Mouse (Mus musculus) CH12F3 (cell line): Measurements from ENCODE around the gene Tceal7.
"Not testable (repeated sequence)": the region's sequence is repeated elsewhere in the genome, so short reads cannot be mapped to it uniquely, and the experiment has no call there.

Experiments used
- in situ Hi-C: fragments of 300-500 bp; cut with MboI; formaldehyde crosslinking; loops from 2 replicates; pipeline ENCODE4 v1.14.3; 2020; ENCODE audit warnings: low sequenced_read_pairs

Tceal7 gene

GRCm38 (mm10) chrX:136214729-136215677, at the start of gene Tceal7, which contains the start of gene Bex1:
Tceal7 (plus strand) TSS chrX:136214779.
Bex1 (minus strand) TSS chrX:136215513.
- in situ Hi-C loops, result not testable (repeated sequence)

- in situ Hi-C loops, result no loop called here
Observed at GRCm38 (mm10) chrX:136170625-136171024, 44.0 kb upstream of the Tceal7 start.

DNA sequence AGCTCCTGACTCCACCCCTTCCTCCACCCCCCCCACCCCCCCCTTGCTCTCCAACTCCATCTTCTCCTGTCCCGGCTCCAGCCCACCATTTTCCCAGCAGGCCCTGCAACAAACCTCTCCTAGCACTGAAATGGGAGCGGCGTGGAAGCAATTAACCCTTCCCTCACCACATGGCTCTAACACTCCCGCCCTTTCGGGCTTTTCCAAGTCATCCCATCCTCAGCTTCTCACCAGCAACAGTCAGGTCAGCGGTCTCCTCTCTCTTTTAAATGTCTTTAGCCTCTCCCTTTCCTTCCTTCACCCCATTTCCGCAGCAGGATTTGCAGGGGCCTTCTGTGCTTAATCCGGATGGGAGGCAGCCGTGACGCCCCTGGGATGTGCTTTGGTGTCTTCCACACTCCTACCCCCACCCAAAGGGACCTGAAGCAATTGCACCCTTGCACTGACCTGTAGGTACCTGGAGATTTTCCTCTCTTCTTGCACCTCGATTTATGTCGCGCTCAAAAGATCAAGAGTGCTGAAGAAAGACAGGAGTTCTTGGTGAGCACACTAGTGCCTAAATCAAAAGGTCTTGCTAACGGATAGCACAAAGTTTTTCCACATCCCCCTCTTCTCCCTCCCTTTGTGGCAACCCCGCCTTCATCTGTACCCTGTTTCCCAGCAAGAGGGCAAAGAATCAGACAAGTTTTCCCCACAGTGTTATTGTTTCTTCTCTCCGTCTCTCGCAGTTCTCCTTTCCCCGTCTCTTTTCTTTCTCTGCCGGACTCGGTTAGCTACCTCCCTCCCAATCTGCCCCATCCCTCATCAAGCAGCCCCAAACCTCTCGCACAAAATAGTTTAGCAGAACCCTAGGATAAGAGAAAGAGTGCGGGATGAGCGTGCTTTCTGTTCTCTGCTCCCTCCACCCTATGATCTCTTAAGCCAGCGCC, 43.1 kb upstream of the Tceal7 start:
- in situ Hi-C loops, result no loop called here

DNA sequence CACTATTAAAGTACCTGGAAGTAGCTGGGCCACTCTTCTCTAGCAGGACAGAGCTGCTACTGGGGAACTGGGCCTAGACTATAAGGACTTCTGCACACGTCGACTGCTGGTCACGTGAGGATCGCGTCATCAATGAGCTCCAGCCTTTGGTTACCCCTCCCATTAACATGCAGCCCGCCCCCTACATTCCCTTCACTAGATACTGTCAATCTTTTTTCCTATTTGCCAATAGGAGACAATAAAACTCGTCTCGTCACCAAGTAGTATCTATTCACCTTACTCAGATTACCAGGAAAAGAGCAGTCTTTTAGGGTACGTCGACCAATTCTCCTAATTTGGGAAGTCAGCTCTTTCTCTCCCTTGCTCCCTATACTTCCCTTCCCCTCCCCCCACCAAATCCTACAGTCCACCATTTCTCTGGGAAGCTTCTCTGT, 42.4 kb upstream of the Tceal7 start, which contains the start of gene Tceal8:
Gene Tceal8 (minus strand): TSS at position 225 of the 434 bp plus-strand sequence.
- in situ Hi-C loops, result no loop called here

DNA sequence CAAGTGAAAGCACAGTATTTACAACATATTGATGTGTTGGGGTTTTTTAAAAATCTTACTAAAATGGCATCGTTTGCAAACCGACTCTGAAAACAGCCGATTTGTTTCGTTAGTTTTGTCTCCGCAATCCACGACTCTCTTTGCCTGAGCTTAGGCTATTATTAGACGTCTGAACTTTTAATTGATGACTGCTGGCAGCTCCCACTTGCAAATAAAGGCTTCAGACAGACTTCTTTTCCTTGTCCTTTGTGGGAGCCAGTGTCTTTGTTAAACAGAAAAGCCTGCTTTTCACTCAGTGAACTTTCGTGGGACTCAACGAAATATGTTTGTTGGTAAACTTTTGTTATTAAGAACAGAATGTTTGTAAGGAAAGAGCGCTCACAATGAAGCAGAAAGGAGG, 41.8 kb upstream of the Tceal7 start:
- in situ Hi-C loops, result no loop called here

GRCm38 (mm10) chrX:136180897-136181553, 33.6 kb upstream of the Tceal7 start:
- in situ Hi-C loops, result no loop called here

DNA sequence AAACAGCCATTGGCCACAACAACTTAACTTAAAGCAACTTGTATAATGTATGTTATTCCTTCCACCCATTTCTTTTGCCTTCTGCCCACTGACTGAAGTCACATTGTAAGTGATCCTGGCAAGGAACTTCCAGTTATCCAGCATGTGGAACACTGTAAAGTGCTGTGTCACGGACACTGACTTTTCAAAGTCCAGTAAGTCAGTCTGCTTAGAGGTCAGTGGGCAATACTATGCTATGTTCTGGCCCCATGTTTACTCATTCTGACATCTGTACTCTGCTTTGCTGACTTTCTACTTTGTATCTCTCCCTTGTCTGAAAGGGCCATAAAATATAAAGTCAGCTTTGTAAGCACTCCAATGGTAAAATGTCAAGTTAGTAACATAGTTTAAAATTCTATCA, 31.5 kb upstream of the Tceal7 start:
- in situ Hi-C loops, result no loop called here

DNA sequence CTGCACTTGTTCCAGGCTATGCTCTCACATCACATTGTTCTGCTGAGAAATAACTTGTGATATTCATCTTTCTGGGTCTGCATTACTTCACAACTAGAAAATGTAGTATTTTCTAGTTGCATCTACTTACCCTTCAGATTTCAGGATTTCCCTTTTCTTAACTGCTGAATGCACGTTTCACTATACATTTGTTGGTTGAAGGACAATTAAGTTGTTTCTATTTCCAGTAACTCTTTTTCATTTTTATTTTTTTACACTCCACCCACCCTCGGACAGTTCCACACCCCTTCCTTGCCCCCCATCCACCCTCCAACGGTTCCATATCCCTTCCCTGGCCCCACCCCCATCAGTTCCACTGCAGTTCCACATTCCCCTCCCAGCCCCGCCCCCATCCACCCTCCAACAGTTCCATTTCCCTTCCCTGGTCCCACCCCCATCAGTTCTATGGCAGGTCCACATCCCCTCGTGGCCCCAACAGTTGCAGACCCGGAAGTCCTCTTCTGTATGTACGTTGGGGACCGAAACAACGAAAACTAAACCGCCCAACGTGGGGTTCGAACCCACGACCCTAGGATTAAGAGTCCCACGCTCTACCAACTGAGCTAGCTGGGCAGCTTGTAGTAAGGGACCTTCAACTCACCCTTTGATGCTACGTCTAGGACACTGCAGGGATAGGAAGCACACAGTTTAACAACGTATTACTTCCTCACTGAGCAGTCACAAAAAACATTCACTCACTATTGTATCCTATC, 19.2 kb upstream of the Tceal7 start:
- in situ Hi-C loops, result no loop called here

DNA sequence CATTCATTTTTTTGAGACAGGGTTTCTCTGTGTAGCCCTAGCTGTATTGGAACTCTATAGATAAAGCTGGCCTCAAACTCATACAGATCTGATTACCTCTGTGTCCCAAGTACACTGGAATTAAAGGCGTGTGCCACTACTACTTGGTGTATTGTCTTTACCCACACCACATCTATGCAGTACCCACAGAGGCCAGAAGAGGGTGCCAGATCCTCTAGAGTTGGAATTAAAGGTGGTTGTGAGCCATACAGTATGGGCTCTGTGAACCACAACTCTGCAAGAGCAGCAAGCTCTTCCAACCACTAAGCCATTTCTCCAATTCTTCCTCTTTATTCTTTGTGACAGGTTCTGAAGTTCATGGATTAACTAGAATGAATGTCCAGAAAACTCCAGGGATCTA, 17.7 kb upstream of the Tceal7 start:
- in situ Hi-C loops, result no loop called here

DNA sequence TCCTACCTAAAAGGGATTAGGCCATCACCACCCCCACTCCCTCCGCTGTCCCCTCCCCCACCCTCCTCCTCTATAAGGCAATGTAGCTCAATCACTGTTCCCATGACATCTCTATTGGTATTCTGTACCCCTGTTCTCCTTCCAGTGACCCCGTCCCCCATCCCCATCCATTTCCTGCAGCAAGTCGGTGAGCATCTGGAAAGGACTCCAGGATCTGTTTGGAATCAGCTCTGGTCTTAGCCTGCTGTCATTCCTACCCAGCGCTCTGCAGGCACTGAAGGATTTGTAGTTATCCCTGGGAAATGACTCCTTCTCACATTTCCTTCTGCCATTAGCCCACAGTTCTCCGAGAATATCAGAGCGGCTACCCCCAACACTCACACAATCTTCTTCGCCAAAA, 11.3 kb upstream of the Tceal7 start:
- in situ Hi-C loops, result no loop called here

DNA sequence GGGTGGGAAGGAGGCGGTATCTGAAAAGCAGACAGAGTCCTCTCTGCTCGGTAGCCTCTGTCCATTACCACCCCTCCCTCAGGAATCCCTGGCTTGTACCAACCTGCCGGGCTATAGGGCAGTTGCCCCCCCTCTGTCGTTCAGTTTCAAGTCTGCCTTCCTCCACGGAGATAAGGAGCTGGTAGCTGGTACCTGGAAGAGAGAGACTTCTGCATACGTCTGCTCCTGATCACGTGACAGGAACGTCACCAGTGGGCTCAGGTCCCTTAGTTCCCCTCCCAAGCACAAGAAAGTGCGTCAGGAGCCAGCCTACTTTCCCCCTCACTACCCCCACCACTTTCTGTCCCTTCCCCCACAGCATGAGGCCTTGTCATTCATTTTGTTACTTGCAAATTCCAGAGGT, 10.9 kb upstream of the Tceal7 start, which contains the start of gene Tceal5:
Gene Tceal5 (minus strand): TSS at position 213 of the 403 bp plus-strand sequence.
- in situ Hi-C loops, result no loop called here

DNA sequence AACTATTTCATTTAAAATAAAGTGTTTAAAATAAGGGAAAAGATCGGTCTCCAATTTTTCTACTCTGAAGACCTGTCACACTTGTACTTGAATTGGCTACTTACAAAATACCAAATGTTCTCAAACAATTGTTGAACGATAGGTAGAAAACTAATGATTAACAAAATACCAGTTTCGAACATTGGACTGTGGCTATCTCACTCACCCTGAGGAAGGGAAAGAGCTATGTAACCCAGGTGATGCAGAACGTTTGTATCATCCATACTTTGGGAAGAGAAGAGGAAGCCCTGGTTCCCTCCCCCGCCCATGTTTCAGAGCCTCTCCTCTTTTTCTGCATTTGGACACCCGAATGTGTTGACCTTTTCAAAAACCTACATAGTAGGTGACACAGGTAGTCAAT, 10.2 kb upstream of the Tceal7 start:
- in situ Hi-C loops, result no loop called here

GRCm38 (mm10) chrX:136213396-136213795, 1.2 kb upstream of the Tceal7 start:
- in situ Hi-C loops, result no loop called here

DNA sequence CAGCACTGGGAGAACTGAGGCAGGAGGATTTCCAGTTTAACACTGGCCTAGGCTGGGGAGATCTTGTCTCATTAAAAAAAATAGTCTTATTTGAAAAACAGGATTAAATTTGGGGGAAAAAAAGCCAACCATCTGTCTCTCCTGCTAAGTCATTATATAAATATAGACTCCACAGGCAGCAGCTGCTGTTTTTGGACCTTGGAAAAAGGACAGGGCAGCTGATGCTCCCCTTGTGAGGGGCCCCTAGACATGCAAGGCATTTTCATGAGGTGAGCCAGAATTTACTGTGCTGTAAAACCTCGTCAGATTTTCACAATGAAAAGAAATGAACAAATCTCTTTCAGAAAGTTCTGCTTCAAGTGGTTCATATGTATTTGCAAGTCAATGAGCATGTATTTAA, 1.7 kb downstream of the Tceal7 start:
- in situ Hi-C loops, result no loop called here

- in situ Hi-C loops, result no loop called here
Observed at GRCm38 (mm10) chrX:136223714-136224113, 9.1 kb downstream of the Tceal7 start.

GRCm38 (mm10) chrX:136227768-136228167, 13.2 kb downstream of the Tceal7 start:
- in situ Hi-C loops, result no loop called here

DNA sequence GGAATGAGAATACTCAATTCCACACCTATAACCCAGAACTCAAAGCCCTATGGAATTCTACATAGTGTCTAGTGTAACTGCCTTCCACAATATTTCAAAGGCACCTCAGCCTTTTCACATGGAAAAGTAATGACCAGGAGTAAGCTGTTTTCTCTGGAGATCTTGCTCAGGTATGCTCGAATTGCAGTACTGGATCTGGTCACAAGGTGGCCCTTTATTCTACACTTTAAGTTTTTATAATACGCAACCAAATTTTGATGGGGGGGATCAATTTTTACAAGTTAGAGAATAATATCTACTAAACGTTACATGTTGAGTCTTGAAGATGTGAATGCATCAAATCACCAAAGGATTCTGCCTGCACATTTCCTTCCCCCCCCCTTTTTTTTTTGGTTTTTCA, 23.5 kb downstream of the Tceal7 start:
- in situ Hi-C loops, result loop anchor here (10.0 kb wide), 1 partner anchor 67 kb away; no protein-coding TSS in a partner anchor

GRCm38 (mm10) chrX:136243181-136243580, 28.6 kb downstream of the Tceal7 start:
- in situ Hi-C loops, result no loop called here

GRCm38 (mm10) chrX:136244574-136245229, 30.1 kb downstream of the Tceal7 start, which contains the start of gene Tceal9:
Tceal9 (plus strand) TSS chrX:136245079.
- in situ Hi-C loops, result no loop called here
